In the genomic region with DNA sequence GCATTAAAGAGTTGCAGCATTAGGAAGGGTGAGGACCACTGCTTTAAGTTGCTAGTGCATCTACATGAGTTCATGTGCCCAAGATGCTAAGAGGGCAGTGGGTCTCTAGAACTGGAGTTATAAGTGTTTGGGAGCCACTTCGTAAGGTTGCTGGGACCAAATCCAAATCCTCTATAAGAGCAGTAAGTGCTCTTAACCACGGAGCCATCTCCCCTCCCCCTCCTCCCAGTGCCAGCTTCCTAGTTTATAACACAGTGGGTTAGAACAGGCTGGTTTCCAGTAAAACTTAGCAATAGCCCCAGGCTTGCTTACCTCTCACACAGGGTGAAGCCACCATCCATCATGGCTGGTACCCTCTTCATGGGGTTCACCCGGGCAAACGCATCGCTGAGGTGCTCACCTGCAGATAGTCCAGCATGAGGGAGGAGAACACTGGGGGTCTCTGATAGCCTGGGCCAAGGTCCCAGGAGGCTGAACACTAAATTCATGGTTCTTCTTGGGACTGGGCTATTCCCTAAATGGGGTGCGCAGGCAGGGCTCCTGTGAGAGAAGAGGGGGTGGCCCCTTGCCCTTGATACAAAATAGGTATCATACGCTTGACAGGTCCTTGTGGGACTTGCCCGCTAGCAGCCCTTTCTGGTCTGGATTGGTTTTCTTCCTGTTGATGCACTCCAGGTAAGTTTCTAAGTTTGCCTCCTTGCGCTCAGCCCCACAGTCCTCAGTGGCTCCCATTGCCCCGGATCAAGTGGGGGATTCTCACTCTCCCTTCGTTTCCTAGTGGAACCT, we compare ENCODE assay signal across 9 mouse cellular contexts. TPM values are rescaled to one million over a fixed set of nuclear protein-coding genes. Genes with fewer than 3 reads are reported as not detected.
DNase-seq lines count a peak whose midpoint lies in the region; ATAC-seq lines count a peak whose summit lies in the region.
"Had no signal": no experiment of that assay in that cellular context is flagged by ENCODE, and none has a peak within 500 bp of the region (broad histone marks: within the 10 kb centered on the region; RNA-seq: fewer than 3 reads in every experiment).

No protein-coding gene starts in this region.

- no peak overlapping the region for H3K27ac ChIP-seq in forebrain, embryonic 11.5 days (ENCODE audit: low read depth, low read length)
- H3K27ac ChIP-seq in midbrain, embryonic 11.5 days (ENCODE audit: low read depth, low read length) = no peak overlapping the region

- peak overlapping the region; percentile 80 for H3K4me2 ChIP-seq in forebrain, embryonic 11.5 days (ENCODE audit: low read depth, low read length, severe bottlenecking)
- peak overlapping the region; percentile 82 for H3K4me2 ChIP-seq in midbrain, embryonic 11.5 days

- DNase-seq in cerebellum, adult 8-10 months = peak; percentile 42
- DNase-seq in cerebellum, postnatal 10 days = no peak
- DNase-seq in forebrain, embryonic 11.5 days (ENCODE audit: low spot score) = no peak
- DNase-seq in kidney, postnatal 14 days = peak; percentile 21
- DNase-seq in midbrain, embryonic 11.5 days (ENCODE audit: low spot score, missing footprints) = no peak
- DNase-seq in frontal cortex, adult 2 months (ENCODE audit: extremely low spot score in 1 of 2, low spot score in 1 of 2) = no peak
- DNase-seq in urinary bladder, postnatal 4 days (ENCODE audit: low spot score in 2 of 2) = no peak

- H3K36me3 ChIP-seq in forebrain, embryonic 11.5 days (ENCODE audit: control insufficient read depth, insufficient read depth, low read length) = no peaks in the 10 kb centered on the region
- no peaks in the 10 kb centered on the region for H3K36me3 ChIP-seq in midbrain, embryonic 11.5 days (ENCODE audit: control insufficient read depth, insufficient read depth, low read length)

- H3K27me3 ChIP-seq in forebrain, embryonic 11.5 days (ENCODE audit: control insufficient read depth, insufficient read depth, low read length) = no peaks in the 10 kb centered on the region
- H3K27me3 ChIP-seq in midbrain, embryonic 11.5 days (ENCODE audit: control insufficient read depth, insufficient read depth, low read length) = peaks cover 5% of the 10 kb centered on the region

- no peak overlapping the region for H3K9ac ChIP-seq in forebrain, embryonic 11.5 days (ENCODE audit: low read length)
- no peak overlapping the region for H3K9ac ChIP-seq in midbrain, embryonic 11.5 days (ENCODE audit: low read length)

- no peaks in the 10 kb centered on the region; the same call in 1 of the 2 replicates for H3K4me1 ChIP-seq in forebrain, embryonic 11.5 days (replicated peaks; ENCODE audit: control insufficient read depth, insufficient read depth, low read length)
- peaks cover 14% of the 10 kb centered on the region for H3K4me1 ChIP-seq in midbrain, embryonic 11.5 days (ENCODE audit: control insufficient read depth, insufficient read depth, low read length)

- no peaks in the 10 kb centered on the region for H3K9me3 ChIP-seq in forebrain, embryonic 11.5 days (ENCODE audit: control insufficient read depth, low read length)
- no peaks in the 10 kb centered on the region for H3K9me3 ChIP-seq in midbrain, embryonic 11.5 days (ENCODE audit: control insufficient read depth, low read length)

- peak overlapping the region; percentile 43; the same call in 1 of the 2 replicates for H3K4me3 ChIP-seq in forebrain, embryonic 11.5 days (ENCODE audit: low read depth, low read length)
- H3K4me3 ChIP-seq in midbrain, embryonic 11.5 days (ENCODE audit: low read depth, low read length) = peak overlapping the region; percentile 38

- no peak for ATAC-seq in forebrain, embryonic 11.5 days (replicated peaks; ENCODE audit: low FRiP score)
- no peak for ATAC-seq in midbrain, embryonic 11.5 days (ENCODE audit: low FRiP score)
- no peak for ATAC-seq in frontal cortex, adult (ENCODE audit: low TSS enrichment)

- WGBS in forebrain, embryonic 11.5 days = 42% methylated on average over 11 of the region's 11 CpGs
- 54% methylated on average over 11 of the region's 11 CpGs for WGBS in midbrain, embryonic 11.5 days

RNA-seq across cellular contexts. Expression of gene Gstt1, which starts 1.5 kb away (rescaled TPM):
- polyA plus RNA-seq in forebrain, embryonic 11.5 days (2014; fragmentation: Nextera tagmentation; extraction: Ambion mirVana) = 4.6 and 5.2 TPM in 2 replicates
- 4.9 and 6.1 TPM in 2 replicates for polyA plus RNA-seq in midbrain, embryonic 11.5 days (2014; fragmentation: Nextera tagmentation; extraction: Ambion mirVana)
- polyA plus RNA-seq in frontal cortex, adult 2 months (2012; rRNA removed) = 29.8 and 39.9 TPM in 2 replicates

RNA-seq across cellular contexts. Expression of gene Gstt3, which starts 15.7 kb away (rescaled TPM):
- 1.2 and 1.6 TPM in 2 replicates for polyA plus RNA-seq in forebrain, embryonic 11.5 days (2014; fragmentation: Nextera tagmentation; extraction: Ambion mirVana)
- polyA plus RNA-seq in midbrain, embryonic 11.5 days (2014; fragmentation: Nextera tagmentation; extraction: Ambion mirVana) = 1.0 and 1.2 TPM in 2 replicates
- 8.6 and 10.4 TPM in 2 replicates for polyA plus RNA-seq in frontal cortex, adult 2 months (2012; rRNA removed)

RNA-seq across cellular contexts. Expression of gene Gm20441, which starts 16.2 kb away (rescaled TPM):
- not detected in 2 replicates for polyA plus RNA-seq in forebrain, embryonic 11.5 days (2014; fragmentation: Nextera tagmentation; extraction: Ambion mirVana)
- polyA plus RNA-seq in midbrain, embryonic 11.5 days (2014; fragmentation: Nextera tagmentation; extraction: Ambion mirVana) = not detected in 2 replicates
- not detected in 2 replicates for polyA plus RNA-seq in frontal cortex, adult 2 months (2012; rRNA removed)
- polyA plus RNA-seq: spleen, adult 2 months had no signal

RNA-seq across cellular contexts. Expression of gene Ddt, which starts 23.7 kb away (rescaled TPM):
- 81.2 and 84.3 TPM in 2 replicates for polyA plus RNA-seq in forebrain, embryonic 11.5 days (2014; fragmentation: Nextera tagmentation; extraction: Ambion mirVana)
- polyA plus RNA-seq in midbrain, embryonic 11.5 days (2014; fragmentation: Nextera tagmentation; extraction: Ambion mirVana) = 89.8 and 94.7 TPM in 2 replicates
- polyA plus RNA-seq in frontal cortex, adult 2 months (2012; rRNA removed) = 69.6 and 80.8 TPM in 2 replicates

RNA-seq across cellular contexts. Expression of gene Gstt4, which starts 25.4 kb away (rescaled TPM):
- not detected in 2 replicates for polyA plus RNA-seq in forebrain, embryonic 11.5 days (2014; fragmentation: Nextera tagmentation; extraction: Ambion mirVana)
- not detected in 2 replicates for polyA plus RNA-seq in midbrain, embryonic 11.5 days (2014; fragmentation: Nextera tagmentation; extraction: Ambion mirVana)
- not detected in 2 replicates for polyA plus RNA-seq in frontal cortex, adult 2 months (2012; rRNA removed)
- polyA plus RNA-seq: spleen, adult 2 months had no signal

Comparison
In these comparisons a context has a peak if more than half of its experiments do, and no peak if none do; other contexts are left out.
1. DNase-seq: peak in cerebellum, adult 8-10 months (single experiment) and kidney, postnatal 14 days (single experiment); none in cerebellum, postnatal 10 days (0 of 2), forebrain, embryonic 11.5 days (single experiment), midbrain, embryonic 11.5 days (single experiment), frontal cortex, adult 2 months (0 of 2) and urinary bladder, postnatal 4 days (0 of 2).